Mouse (Mus musculus) mesoderm, embryonic 11.5 days (tissue): ENCODE measurements around the gene Tmem43.

Source experiments
- DNase-seq: peaks from one replicate; pipeline ENCODE4 v3.0.0-alpha.2; 2012; ENCODE audit warnings: low read depth, low spot score

The Tmem43 gene

GRCm38 (mm10) chr6:91488496-91489212 lies 15.2 kb downstream of the Tmem43 start:
- no peak for DNase-seq

GRCm38 (mm10) chr6:91489872-91490271 lies 16.4 kb downstream of the Tmem43 start:
- no peak for DNase-seq

- no peak for DNase-seq
Observed at GRCm38 (mm10) chr6:91491004-91491403, 17.5 kb downstream of the Tmem43 start.

GRCm38 (mm10) chr6:91493053-91493452 lies 19.6 kb downstream of the Tmem43 start:
- no peak for DNase-seq

- no peak for DNase-seq
Observed at GRCm38 (mm10) chr6:91494526-91494925, 21.0 kb downstream of the Tmem43 start.

- DNase-seq = no peak
Observed at GRCm38 (mm10) chr6:91503302-91503701, 29.8 kb downstream of the Tmem43 start.

GRCm38 (mm10) chr6:91506036-91506435 lies 32.5 kb downstream of the Tmem43 start:
- DNase-seq = no peak

GRCm38 (mm10) chr6:91508041-91508440 lies 34.5 kb downstream of the Tmem43 start:
- DNase-seq = no peak

- DNase-seq = peak; percentile 65
Observed at GRCm38 (mm10) chr6:91509326-91509725, 35.8 kb downstream of the Tmem43 start.

GRCm38 (mm10) chr6:91510211-91510610 lies 36.7 kb downstream of the Tmem43 start:
- no peak for DNase-seq

GRCm38 (mm10) chr6:91514135-91514534 lies 40.6 kb downstream of the Tmem43 start:
- no peak for DNase-seq

GRCm38 (mm10) chr6:91514737-91515362 lies 41.3 kb downstream of the Tmem43 start:
- no peak for DNase-seq

- DNase-seq = peak; percentile 98
Observed at GRCm38 (mm10) chr6:91515545-91516449, 42.3 kb downstream of the Tmem43 start, which contains the start of the genes Xpc and Lsm3. Xpc (minus strand) TSS chr6:91515888. Lsm3 (plus strand) TSS chr6:91515928.

- no peak for DNase-seq
Observed at GRCm38 (mm10) chr6:91518454-91519020, 45.0 kb downstream of the Tmem43 start.

- no peak for DNase-seq
Observed at GRCm38 (mm10) chr6:91522816-91523215, 49.3 kb downstream of the Tmem43 start.

- no peak for DNase-seq
Observed at GRCm38 (mm10) chr6:91525544-91525943, 52.0 kb downstream of the Tmem43 start.

GRCm38 (mm10) chr6:91527227-91527860 lies 53.8 kb downstream of the Tmem43 start:
- peak; percentile 45 for DNase-seq

GRCm38 (mm10) chr6:91528265-91528664 lies 54.8 kb downstream of the Tmem43 start:
- DNase-seq = no peak

- DNase-seq = no peak
Observed at GRCm38 (mm10) chr6:91530673-91531072, 57.2 kb downstream of the Tmem43 start.

- DNase-seq = no peak
Observed at GRCm38 (mm10) chr6:91531276-91531675, 57.8 kb downstream of the Tmem43 start.

- no peak for DNase-seq
Observed at GRCm38 (mm10) chr6:91532661-91533060, 59.2 kb downstream of the Tmem43 start.
